Mouse (Mus musculus) layer of hippocampus, postnatal 36 days (tissue): ENCODE results near the gene 4933424G06Rik. TPM values are rescaled to one million over a fixed set of nuclear protein-coding genes. Genes with fewer than 3 reads are reported as not detected.
A peak's percentile ranks its signal among the peaks of the same experiment; 100 is the strongest.

Experiments used
- DNase-seq, 2 experiments: peaks; one replicate each; pipeline ENCODE4 v3.0.0; 2022
- microRNA-seq, 2 experiments: library from miRNA; unstranded; fragments of <30 nt; microRNA quantifications; one replicate each; pipeline ENCODE4 v1.2.0; 2021
- total RNA-seq, 2 experiments: library from RNA; stranded (reverse); gene quantifications; 2 replicates each; pipeline ENCODE4 v1.2.3; 2021

4933424G06Rik gene
- total RNA-seq, 2 experiments from 2014 or later, result not detected

DNA sequence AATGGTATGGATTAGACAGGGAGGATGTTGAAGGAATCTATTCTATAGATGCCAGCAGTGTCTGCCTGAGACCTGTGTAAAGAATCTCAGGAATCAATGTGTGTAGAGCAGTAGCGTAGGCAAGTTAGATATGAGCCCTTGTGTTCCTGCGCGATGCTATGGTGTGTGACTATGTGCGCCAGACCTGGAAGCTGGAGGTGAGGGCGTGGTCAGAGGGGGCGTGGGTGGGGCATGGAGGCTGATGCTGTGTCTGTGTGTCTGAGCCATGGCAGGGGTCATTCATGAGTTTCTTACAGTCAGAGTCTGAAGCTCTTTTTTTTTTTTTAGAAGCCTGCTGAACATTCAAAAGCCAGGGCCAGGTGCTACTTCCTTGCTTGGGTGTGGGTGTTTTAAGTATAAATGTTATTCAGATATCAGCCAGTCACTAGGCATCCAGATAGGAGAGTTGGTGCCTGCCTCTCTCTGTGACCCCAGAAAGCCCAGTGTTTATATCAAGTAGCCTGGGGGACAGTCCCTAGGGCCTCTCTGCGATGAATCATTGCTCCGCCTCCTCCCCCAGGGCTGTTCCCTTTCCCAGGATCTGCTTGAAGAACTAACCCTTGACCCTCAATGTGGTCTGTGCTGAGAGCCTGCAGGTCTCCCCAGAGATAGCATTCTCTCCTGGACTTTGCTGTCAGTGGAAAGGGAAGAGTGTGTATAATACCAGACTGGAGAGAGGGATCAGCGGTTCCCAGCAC is 62.4 kb downstream of the 4933424G06Rik start:
- no peak for DNase-seq

- DNase-seq, result no peak
These were observed 70.8 kb downstream of the 4933424G06Rik start for GRCm38 (mm10) chr1:36780793-36781192.

GRCm38 (mm10) chr1:36782476-36782875 is 72.5 kb downstream of the 4933424G06Rik start:
- no peak for DNase-seq

DNA sequence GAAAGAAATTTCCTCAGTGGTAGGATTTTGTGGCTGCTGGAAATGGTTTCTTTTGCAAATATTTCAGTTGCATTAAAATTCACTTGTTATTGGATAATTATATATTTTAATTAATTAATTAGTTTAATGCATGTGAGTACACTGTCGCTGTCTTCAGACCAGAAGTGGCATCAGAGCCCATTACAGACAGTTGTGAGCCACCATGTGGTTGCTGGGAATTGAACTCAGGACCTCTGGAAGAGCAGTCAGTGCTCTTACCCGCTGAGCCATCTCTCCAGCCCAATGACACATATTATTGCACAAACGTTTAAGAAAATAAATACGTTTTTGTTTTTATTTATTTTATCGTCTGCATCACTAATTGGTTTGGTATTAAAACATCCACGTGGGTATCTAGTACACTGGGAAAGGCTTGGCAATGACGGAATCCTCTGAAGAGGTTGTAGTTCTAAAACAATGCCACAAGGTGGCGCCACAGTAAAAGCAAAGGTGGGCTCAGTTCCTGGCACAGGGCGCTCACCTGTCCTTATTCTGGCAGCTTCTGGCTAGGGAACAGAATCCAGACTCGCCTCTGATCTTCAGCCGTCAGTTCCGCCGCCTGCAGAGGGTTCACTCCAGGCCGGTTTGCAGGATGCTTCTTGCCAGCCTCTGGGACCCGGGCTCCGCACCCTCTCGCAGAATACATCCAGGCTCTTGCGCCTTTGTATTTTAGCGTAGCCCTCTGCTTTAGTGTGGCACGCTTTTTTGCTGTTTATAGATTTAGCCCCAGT is 74.6 kb downstream of the 4933424G06Rik start:
- DNase-seq, result peak; percentile 76 to 78

- DNase-seq, result peak; percentile 17 to 21
These were observed 75.3 kb downstream of the 4933424G06Rik start for GRCm38 (mm10) chr1:36785238-36785641.

DNA sequence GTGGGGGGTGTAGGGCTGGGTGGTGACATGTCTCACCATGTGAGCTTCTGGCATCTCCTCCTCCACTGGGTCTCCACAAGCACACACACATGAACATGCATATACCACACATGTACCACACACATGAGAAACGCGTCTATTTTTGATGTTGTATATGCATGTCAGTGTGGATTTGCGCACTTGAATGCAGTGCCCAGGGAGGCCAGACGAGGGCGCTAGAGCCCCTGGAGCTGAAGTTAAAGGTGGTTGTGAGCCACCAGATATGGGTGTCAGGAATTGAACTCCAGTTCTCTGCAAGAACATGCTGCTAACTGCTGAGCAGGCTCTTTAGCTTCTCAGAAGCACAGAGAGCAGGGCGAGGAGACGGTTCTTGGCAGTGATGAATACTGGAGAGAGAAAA is 76.4 kb downstream of the 4933424G06Rik start:
- DNase-seq, result no peak

GRCm38 (mm10) chr1:36789416-36789815 is 79.5 kb downstream of the 4933424G06Rik start:
- no peak for DNase-seq

DNA sequence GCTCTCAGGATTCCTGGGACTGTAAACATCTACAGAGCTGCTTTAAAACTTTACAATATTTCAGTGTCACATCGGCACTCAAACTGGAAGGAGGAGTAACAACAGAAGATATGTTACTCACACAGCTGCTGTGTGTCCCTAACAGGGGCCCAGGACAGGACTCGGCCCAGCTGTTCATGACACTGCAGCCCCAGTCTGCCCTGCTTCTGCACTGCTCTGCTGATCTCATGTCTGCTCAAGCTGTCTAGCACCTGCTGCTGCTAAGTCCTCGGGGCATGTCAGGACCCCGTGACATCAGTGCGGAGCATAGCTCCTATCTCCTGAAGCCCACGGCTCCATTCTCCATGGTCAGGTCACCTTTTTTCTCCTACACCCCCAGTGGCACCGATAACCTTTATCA is 86.8 kb downstream of the 4933424G06Rik start:
- DNase-seq, result no peak

DNA sequence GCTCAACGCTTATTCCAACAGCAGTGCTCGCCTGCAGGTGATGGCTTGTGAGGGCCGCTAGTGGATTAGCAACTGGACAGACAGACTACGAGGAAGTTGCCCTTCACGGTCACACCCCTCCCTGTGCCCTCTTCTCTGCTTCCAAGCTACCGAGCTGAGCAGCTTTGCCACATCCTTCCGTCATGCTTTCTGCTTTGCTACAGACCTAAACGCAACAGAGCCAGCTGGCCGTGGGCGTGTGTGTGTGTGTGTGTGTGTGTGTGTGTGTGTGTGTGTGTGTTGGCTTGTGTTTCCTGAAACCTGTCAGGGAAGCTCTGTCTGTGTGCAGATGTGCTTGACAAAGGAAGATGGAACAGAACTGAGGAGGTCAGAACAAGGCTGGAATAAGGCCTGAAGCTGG is 87.5 kb downstream of the 4933424G06Rik start:
- DNase-seq, result peak; percentile 55 to 59

GRCm38 (mm10) chr1:36800379-36801011 is 90.5 kb downstream of the 4933424G06Rik start:
- DNase-seq, result no peak

- no peak for DNase-seq
These were observed 94.3 kb downstream of the 4933424G06Rik start for GRCm38 (mm10) chr1:36804259-36804658.

GRCm38 (mm10) chr1:36804833-36805232 is 94.9 kb downstream of the 4933424G06Rik start:
- no peak for DNase-seq

- no peak for DNase-seq
These were observed 96.4 kb downstream of the 4933424G06Rik start for GRCm38 (mm10) chr1:36806181-36806905.

DNA sequence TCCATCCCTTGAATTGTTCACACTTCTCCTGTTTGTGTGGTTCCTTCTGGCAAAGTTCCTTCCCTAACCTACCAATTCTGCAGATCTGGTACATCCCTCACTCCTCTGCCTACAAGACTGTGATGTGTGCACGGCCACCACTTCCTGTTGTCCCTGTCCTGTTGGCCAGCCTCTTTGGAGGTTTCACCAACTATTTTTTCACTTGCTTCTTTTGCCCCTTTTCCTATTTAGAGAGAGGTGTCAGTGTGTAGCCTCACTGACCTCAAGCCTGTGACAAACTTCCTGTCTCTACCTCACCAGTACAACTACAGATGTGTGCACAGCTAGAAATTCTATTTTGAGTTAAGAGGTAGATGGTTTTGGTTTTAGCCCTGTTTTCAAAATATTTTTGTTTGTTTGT is 97.1 kb downstream of the 4933424G06Rik start:
- DNase-seq, result no peak

Small RNA genes within 50 kb of the gene (microRNA-seq; reads per million reads assigned to microRNA genes)
- 0 reads per million in 2 experiments for gene Gm24133

Other genes with a start within 250 kb of the 4933424G06Rik start
- 10 to 100 TPM; 15.4 to 17.0 TPM for gene Cnnm4, start 238.5 kb upstream of the 4933424G06Rik start, total RNA-seq
- gene Cnnm3, start 198.3 kb upstream of the 4933424G06Rik start, total RNA-seq, result 10 to 100 TPM; 29.0 to 39.0 TPM
- gene Ankrd23, start 173.3 kb upstream of the 4933424G06Rik start, total RNA-seq, result 1 to 10 TPM; 7.9 to 8.5 TPM
- not detected for gene Gm42417, start 170.7 kb upstream of the 4933424G06Rik start, total RNA-seq
- gene Ankrd39, start 162.7 kb upstream of the 4933424G06Rik start, total RNA-seq, result 10 to 100 TPM; 11.9 to 12.6 TPM
- gene Sema4c, start 151.8 kb upstream of the 4933424G06Rik start, total RNA-seq, result 10 to 100 TPM; 11.4 to 11.6 TPM
- not detected for gene Fam178b, start 27.0 kb upstream of the 4933424G06Rik start, total RNA-seq
- 100 to 1,000 TPM; 648 to 684 TPM for gene Cox5b, start 18.7 kb upstream of the 4933424G06Rik start, total RNA-seq
- gene Actr1b, start 4.3 kb downstream of the 4933424G06Rik start, total RNA-seq, result 100 to 1,000 TPM; 246 to 247 TPM
- 1 to 10 TPM; 4.0 to 5.0 TPM for gene Zap70, start 51.6 kb downstream of the 4933424G06Rik start, total RNA-seq
- 10 to 100 TPM; 54.3 to 63.7 TPM for gene Tmem131, start 233.5 kb downstream of the 4933424G06Rik start, total RNA-seq